Mouse (Mus musculus): ENCODE measurements at regions not wholly inside any gene's neighbourhood (a gene's known extent, or its start where the extent isn't known, plus 50 kb on each side); places are given as distances from the start of the nearest gene placed in this dataset.
A peak's percentile ranks its signal among the peaks of the same experiment; 100 is the strongest.
"Not testable (repeated sequence)": the region's sequence is repeated elsewhere in the genome, so short reads cannot be mapped to it uniquely, and the experiment has no call there.

DNA sequence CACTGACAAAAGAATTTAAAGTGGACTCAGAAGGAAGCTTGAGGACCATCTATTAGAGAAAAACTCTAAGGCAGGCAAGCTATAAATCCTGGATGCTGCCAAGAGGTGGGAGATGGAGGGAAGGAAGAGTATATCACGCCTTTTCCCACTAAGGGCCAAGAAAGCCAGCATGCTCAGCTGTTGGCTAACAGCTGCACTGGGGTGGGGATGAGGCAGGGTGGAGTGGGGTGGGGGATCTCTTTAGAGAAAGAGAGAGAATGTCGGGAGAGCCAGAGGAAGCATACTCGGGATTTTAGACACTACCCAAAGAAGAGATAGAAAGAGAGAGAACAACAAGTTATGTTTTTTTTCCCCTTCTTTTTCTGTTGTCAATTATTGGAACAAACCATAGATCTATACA is 115.2 kb upstream of the Shb start:
- no peak for DNase-seq (ENCODE audit: low spot score)

DNA sequence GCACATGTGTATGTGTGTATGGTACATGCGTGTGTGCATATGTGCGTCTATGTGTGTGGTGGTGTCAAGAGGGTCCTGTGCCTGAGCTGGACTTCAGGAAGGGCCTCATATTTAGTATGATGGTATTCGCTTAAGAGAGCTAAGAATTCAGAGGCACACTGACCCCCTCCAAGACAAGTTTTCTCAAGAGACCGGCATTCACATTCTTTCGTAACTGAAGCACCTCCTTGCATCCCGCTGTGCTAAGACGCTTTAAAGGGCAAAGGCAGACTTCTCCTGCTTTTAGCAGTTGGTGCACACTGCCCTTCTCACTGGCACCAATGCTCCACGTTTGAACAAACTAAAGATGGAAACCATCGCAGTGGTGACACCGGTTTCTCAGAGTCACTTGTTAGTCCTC is 110.3 kb upstream of the Shb start:
- DNase-seq (ENCODE audit: low spot score) = no peak

DNA sequence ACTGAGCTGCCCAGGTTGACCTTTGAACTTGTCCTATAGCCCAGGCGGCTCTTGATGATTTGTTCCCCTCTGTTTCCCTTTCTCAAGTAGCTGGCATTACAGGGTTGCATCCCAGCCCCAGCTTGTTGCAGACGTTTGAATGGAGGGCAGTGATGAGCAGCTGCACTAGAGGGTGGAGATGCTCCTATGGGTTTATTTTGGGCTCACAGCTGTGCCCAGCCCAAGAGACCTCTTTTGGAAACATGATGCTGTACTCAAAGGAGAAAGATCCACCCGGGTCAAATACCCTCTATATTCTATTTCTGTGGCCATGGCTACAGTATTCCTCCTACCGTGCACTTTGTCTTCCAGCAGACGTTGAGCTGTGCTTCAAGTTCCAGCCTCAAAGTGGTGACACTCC is 109.0 kb upstream of the Shb start:
- no peak for DNase-seq (ENCODE audit: low spot score)

DNA sequence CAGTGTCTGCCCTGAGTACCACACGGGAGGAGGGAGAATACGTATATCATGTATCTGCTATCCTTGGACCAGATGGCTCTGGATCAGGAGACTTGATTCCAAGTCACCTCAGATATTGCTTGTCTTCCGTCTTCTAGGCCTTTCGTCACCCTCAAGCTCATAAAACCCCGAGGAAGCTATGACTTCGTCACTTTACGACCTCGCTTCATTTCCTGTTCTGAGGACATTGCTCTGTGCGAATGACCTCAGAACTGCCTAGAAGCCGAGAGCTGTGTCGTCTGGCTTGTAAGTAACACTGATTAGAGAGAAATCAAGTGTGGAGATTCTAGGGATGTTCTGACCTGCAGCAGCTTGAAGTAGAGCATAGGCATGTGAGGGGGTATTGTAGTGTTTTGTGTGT is 108.4 kb upstream of the Shb start:
- no peak for DNase-seq (ENCODE audit: low spot score)

DNA sequence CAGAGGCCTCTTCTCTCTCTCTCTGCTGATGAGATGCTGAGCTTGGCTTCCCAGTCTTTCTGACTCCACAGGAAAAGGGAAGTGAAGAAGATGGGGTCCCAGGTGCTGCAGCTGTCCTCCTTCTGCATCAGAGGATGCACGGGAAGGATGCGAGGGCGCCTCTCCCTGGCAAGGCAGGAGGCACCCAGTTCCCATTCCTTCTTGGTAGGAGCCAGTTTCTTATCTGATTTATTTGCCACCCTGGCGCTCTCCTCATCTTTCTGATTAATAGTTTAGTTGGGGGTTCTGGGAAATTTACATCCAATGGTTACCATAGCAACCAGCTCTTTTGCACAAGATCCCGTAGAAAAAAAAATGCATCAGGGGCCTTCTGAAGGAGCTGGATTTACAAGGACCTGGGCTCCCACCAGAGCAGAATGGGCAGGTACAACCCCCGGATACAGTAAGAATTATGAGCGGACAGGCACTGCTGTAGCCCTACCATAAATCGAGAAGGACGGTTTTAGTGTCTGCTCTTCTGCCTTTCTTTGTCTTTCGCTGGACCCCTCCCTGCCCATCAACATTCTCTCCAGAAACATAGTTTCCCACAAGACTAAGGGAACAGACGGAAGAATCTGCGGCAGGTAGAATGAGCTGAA is 107.2 kb upstream of the Shb start:
- no peak for DNase-seq (ENCODE audit: low spot score)

DNA sequence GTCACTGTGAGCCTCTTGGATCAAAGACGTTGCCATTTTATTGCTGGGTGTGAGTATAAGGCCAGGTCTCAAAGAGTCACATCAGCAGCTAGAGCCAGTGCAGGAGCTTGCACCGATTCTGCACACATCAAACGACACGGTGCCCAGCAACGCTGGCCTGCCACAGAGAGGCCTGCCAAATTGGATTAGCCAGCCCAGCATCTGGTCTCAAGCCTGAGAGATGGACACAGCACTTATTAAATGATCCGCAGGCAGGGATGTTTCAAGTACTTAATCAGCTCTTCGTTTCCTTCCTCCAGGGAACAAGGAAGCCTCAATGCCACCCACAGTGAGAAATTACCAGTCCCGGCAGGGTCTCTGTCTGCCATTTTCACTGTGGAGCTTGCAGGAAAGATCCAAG is 106.1 kb upstream of the Shb start:
- no peak for DNase-seq (ENCODE audit: low spot score)

DNA sequence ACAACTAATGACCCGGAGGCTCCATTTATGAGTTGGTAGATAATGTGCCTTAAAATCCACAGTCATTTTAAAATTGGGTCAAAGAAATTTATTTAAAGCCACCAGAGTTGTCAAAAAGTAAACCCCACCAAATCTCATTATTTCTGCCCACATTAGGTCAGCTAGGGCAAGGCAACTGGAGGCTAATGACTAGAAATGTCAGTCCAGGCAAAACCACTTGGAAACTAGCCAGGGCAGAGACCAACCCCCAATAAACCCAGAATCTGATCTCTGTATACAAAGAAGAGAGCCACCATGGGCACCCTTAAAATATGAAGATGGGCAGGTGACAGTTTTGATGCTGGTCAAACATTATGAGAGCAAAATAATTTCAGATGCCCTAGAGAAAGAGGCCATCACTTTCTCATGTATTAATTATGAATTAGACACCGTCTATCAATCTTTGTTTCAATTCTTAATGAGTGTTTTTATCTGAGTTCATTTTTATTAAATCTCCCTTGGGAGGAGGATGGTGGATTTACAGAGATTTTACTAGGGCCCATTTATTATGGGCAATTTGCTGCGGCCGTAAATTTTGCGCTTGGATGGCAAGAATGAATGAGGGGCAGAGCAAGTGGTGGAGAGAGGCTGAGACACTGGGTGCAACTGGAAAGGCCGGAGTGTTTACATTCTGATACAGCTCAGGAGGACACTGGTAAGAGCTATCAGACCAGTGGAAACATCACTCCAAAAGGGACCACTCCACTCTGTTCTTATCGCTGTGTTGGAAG is 99.2 kb upstream of the Shb start:
- DNase-seq (ENCODE audit: low spot score) = no peak

DNA sequence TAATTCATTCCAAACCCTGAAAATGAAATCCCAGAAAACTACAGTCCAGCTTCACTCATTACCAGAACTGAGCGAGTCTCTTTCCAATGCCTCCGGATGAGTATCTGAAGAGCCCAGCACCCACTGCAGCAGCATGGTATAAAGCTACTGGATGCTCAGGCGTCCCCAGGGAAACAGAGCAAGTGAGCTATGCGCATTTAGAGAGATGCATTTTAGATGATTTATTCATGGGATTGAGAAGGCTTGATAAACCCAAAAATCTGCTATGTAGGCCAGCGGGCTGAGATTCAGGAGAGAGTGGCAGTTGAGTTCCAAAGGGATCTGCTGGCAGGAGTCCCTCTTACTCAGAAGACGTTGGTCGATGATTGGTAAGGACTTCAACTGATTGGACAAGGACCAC is 93.4 kb upstream of the Shb start:
- no peak for DNase-seq (ENCODE audit: low spot score)

DNA sequence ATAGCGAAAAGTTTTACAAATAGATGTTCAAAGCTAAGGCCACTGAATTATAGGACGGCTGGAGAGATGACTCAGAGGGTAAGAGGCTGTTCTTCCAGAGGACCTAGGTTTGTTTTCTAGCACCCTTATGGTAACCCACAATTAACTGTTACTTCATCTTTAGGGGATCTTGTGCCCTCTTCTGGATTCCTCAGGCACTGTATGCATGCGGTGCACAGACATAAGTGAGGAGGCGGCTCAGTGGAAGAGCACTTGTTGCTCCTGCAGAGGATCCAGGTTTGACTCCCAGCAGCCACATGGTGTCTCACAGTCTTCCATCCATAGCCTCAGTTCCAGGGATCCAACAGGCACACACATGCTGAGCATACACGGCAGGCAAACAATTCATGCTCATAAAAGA is 89.7 kb upstream of the Shb start:
- DNase-seq (ENCODE audit: low spot score) = no peak

DNA sequence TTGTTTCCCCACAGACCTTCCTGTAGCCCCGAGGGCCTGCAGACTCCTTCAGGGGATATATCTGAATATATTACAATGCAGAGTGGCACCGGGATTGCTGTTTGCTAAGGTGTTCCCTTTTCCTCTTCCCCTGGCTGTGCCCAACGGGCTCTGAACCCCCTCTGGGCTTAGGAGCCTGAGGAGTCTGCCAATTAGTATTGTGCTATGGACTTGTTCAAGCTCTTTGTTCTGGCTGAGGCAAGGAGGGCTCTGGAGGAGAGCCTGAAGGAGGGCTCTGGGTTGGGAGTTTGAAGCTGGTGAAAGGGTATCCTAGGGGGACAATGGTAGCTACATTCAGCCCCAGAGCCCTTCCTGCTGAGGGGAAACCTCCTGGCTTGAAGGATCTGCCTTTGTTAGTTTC is 84.9 kb upstream of the Shb start:
- DNase-seq (ENCODE audit: low spot score) = no peak

DNA sequence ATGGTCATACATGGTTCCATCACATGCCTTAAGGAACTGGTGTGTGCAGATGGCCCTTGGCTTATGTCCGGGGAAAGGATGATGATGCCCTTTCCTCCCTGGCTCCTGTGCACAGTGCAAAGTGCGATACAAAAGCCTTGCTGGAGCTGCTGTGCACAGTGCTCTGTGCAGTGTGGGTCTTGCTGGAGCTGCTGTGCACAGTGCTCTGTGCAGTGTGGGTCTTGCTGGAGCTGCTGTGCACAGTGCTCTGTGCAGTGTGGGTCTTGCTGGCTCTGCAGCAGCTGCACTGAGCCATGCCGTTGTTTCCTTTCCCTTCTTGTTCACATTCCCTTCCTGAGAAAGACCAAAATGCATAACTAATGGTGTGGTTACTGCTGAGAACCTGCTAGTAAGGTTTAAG is 81.2 kb upstream of the Shb start:
- not testable (repeated sequence) for DNase-seq (ENCODE audit: low spot score)

DNA sequence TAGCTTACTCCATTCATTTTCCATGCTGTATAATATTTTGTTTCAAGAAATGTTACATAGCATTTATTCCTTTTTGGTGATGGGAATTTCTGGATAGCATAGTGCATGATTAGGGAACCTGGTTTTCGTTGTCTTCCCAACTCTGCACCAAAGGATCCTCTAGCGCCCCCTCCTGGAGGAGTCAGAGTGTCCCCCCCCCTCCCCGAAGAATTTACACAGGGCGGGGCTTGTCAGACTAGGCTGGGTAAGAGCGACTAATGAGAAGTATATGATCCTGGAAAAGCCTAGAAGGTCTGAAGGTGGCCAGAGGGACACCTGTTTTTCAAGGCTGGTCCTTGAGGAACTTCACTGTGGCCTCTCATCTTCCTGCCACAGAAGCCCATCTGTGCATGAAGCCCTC is 79.9 kb upstream of the Shb start:
- peak; percentile 33 for DNase-seq (ENCODE audit: low spot score)

DNA sequence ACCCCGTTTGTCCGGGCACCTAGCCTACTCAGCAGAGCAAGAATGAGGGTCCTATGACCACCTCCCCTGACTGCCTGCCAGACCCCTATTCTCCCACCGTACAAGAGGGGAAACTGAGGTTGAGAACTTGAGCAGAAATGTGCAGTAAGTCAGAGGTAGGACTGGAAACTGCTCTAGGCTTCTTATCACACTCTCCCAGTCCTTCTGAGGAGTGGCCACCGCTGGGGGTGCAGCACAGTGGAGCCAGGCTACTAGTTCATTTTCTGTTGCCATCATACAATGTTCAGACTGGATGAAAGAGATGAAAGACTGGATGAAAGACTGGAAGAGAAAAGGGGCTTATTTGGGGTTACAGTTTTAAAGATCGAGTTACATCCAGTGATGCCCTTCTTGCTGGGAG is 78.7 kb upstream of the Shb start:
- DNase-seq (ENCODE audit: low spot score) = no peak

DNA sequence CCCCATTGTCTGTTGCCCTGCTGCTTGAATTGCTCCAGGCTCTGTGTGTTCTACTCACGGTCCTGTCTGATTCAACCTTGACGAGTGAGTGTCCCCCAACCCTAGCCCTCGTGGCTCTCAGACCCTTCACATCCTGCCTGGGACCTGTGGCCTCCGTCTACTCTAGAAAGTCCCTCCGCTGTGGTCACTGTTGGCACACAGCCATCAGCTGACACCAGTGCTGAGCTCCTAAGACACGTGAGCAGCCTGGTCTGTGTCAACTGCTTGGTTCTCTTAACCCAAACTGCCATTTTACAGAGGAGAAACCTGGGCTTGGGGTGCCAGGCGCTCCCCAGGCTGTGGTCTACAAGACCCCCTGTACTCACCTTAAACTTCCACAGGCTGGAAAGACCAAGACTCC is 74.3 kb upstream of the Shb start:
- no peak for DNase-seq (ENCODE audit: low spot score)

DNA sequence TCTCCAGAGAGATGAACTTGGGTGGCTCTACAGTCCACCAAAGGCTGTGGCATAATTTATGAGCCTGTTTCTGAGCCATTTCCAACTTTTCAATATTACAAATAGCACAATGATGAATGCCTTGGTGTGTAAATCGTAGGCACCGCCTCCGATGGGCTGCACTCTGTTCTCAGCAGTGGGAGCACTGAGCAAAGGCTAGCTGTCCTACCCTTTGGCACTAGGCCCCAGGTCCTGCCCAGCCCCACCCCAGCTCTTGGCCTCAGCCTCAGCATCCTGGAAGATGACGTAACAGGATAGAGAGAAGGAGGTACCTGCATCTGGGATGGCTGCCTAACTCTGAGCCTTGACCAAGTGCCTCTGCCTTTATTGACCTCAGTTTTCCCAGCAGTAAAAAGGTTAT is 73.4 kb upstream of the Shb start:
- DNase-seq (ENCODE audit: low spot score) = no peak

DNA sequence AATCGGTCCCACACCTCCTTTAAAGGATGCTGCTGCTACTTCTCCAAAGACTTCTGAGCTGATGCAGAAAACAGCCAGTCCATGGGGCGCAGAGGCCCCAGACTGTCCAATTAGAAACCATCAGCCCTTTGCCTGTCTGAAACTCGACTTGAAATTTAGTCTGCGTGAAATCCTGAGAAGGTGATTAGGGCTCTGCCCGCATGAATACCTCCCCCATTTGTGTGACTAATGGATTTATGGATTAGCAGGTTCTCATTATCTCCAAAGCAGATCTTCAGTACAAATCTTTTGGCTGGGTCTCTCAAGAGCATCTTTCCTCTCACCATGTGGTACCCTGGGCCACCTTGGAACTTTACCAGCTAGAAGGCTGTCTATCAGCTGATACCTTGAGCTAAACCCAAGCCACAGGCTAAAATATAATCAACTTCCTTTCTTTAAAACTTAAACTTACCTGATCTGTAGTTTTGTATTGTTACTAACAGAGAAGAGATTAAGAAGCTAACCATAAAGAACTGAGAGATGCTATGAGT is 72.1 kb upstream of the Shb start:
- no peak for DNase-seq (ENCODE audit: low spot score)

DNA sequence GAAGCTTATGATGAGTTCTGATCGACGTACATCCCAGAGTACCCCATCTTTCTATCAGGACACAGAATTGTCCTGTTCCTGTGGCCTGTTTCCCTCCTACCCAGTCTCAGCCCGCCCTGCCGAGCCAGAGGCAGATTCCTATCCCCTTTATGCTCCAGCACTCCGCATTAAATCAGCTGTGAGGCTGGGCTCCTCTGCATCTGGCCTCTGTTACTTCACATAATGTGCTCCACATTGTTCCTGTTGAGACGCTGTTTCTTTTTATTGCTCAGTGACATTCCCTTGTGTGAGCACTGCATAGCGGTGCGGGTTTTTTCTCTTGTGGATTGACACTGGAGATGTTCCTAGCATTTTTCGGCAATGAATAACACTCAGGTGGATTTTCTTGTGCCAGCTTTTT is 68.2 kb upstream of the Shb start:
- DNase-seq (ENCODE audit: low spot score) = peak; percentile 59

DNA sequence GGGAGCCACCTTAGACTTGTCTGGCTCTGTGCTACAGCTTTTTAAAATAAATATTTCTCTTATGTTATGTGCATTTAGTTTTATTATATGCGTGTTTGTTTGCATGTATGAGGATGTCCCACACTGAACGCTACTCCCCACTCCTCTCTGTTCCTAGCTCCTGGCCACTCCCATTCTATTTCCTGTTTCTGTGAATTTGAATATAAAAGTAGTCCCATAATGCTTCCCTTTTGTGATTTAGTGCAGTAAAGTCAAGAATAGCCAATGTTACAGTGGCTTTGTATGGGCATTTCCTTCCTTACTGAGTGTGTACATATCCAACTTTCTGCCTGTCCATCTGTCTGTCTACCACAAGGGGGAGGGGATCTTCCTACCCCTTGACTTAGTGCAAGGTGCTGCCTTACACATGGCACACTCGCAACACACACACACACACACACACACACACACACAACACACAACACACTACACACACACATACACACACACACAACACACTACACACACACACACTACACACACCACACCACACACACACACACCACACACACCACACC is 61.2 kb upstream of the Shb start:
- no peak for DNase-seq (ENCODE audit: low spot score)

DNA sequence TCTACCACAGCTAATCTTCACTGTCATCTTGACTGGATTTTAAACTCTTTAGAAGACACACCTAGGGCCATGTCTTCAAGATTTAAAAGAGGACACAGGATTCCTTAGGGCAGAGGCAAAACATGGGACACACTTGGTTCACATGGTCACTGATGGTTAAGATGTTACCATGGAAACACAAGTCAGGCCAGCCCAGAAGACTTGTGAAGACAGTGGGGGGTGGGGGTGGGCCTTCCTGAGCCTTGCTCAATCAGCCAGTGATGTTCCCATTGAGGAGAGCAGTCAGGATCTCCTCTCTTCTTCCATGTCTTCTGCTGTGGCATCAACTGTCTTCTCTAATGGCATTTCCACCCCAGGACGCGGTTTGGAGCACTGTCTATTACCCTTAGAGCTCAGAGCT is 60.5 kb upstream of the Shb start:
- no peak for DNase-seq (ENCODE audit: low spot score)

DNA sequence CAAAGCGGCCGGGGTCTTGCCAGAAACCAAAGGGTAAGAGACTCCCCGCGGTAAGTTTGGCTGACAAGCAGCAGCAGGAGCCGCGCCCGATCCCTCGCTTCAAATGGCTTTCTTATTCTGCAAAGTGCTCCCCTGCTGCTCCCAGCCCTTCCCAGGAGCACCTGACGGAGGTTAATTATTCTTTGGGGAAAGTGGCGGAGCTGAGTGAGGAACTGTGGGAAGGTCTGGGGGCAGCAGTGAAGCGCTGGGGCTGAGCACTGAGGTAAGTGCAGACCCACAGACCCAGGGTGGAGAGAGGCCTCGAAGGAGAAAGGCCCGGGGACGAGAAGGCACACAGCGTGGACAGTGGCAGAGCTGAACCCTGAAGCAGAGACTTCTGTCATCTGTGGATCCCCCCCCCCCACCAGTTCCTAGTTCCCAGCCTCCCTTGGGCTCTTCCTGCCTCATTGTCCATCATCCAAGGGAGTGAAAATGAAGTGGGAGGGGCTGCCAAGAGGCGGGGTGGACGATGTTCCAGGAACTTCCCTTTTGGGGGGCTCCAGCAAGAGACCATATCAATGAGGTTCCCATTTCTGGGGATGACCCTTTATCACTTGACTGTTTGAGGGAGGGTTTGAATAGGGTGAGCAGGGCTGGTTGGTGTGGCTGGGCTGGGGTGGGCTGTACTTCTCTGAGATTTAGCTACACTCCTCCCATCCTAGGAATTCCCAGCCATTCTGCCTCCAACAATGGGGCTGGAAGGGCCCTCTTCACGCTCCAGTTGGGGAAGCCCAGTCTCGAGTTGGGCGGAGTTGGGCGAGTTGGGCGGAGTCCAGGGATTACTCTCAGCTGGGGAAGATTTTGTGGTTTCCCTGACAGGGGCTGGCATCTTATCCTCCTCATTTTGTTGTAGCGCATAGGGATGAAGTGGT is 59.4 kb upstream of the Shb start:
- DNase-seq (ENCODE audit: low spot score) = peak; percentile 68

DNA sequence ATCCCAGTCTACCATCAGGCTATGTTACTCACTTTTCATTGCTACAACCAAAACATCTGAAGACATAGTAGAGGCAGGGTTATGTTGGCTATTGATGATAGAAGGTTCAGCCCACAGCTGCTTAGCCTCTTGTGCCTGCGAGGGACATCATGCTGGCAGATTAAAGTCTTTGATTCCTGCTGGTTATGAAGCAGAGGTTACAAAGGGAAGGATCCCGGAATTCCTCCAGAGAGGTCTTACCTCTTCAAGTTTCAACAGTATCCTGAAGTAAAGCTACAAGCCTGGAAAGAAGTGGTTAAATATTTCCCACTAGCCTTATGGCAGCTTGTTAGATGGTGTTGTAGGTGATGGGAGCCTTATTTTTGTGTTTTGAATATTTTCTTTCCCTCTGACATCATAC is 58.6 kb upstream of the Shb start:
- no peak for DNase-seq (ENCODE audit: low spot score)

DNA sequence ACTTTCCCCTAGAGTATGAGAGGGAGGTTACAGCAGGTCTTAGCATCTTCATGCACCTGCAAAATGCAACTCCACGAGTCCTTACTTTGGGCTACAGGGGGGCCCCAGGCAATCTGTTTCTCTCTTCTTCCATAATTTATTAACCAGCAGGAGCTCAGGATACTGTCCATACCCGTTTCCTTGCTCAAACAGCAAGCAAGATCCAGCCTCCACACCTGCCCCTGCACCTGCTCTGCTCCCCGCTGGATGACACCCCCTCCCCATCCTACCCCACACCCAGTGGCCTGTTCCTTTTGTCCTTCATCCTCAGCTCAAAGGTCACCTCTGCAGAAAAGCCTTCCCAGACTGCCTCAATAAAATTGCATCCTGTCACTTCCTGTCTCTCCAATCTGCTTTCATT is 56.1 kb upstream of the Shb start:
- DNase-seq (ENCODE audit: low spot score) = no peak

DNA sequence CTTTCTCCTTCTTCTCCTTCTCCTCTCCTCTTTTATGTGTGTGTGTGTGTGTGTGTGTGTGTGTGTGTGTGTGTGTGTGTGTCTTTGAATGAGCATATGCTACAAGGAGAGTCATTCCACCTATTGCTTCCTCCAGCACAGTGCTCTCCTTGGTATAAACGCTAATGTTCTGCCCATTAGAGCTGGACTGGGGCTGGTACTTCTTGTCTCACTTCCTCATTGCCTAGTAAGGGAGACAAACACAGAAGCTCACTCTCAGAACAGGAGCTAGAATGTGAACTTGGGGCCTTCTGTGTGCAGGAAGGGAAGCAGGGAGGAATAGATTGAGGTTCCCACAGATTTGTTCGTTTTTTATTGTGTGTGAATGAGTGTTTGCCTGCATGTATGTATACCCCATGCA is 54.9 kb upstream of the Shb start:
- no peak for DNase-seq (ENCODE audit: low spot score)

Measured in embryo, embryonic 10 days (tissue).